Mouse (Mus musculus) kidney, adult 18-20 months (tissue): ENCODE data around the gene Lrrc72.

Source experiments
- DNase-seq: peaks from one replicate; pipeline ENCODE4 v3.0.0; 2021

Gene Lrrc72

GRCm38 (mm10) chr12:36187081-36187480 is 66.1 kb downstream of the Lrrc72 start:
- no peak for DNase-seq

GRCm38 (mm10) chr12:36182570-36182969 is 70.6 kb downstream of the Lrrc72 start:
- no peak for DNase-seq

- no peak for DNase-seq
These were observed 76.0 kb downstream of the Lrrc72 start for GRCm38 (mm10) chr12:36177227-36177626.

GRCm38 (mm10) chr12:36165299-36165698 is 87.9 kb downstream of the Lrrc72 start:
- no peak for DNase-seq

GRCm38 (mm10) chr12:36164126-36164791 is 88.9 kb downstream of the Lrrc72 start:
- DNase-seq: no peak
